Mouse (Mus musculus) kidney, postnatal 0 days (tissue): Measurements from ENCODE around the gene Prkcz. TPM values are rescaled to one million over a fixed set of nuclear protein-coding genes. Genes with fewer than 3 reads are reported as not detected.

ENCODE experiments used
- ATAC-seq: fragments of 200-750 bp; cut with Nextera tagmentation; replicated peaks from 2 replicates; pipeline ENCODE4 v1.8.0; 2017; ENCODE audit warnings: low read depth, moderate number of reproducible peaks, moderate TSS enrichment, moderate library complexity; ENCODE audit not compliant: low FRiP score
- DNase-seq: peaks from one replicate; pipeline ENCODE4 v3.0.0-alpha.2; 2016; ENCODE audit warnings: low spot score
- H3K27ac ChIP-seq: fragments of 300-500 bp; sonication (generic); 2 replicates; pipeline ENCODE4 v1.5.1; 2014; ENCODE audit warnings: mild to moderate bottlenecking
- H3K27me3 ChIP-seq: fragments of 300-500 bp; sonication (generic); 2 replicates; pipeline ENCODE4 v1.6.1; 2014; ENCODE audit warnings: low read length, mixed read lengths; ENCODE audit not compliant: insufficient read depth
- H3K36me3 ChIP-seq: fragments of 300-500 bp; sonication (generic); 2 replicates; pipeline ENCODE4 v1.6.1; 2014; ENCODE audit warnings: low read length, mixed read lengths; ENCODE audit not compliant: insufficient read depth
- H3K4me1 ChIP-seq: fragments of 300-500 bp; sonication (generic); replicated peaks from 2 replicates; pipeline ENCODE4 v1.6.1; 2014; ENCODE audit warnings: antibody characterized with exemption, low read length, mixed read lengths; ENCODE audit not compliant: insufficient read depth
- H3K4me2 ChIP-seq: fragments of 300-500 bp; sonication (generic); 2 replicates; pipeline ENCODE4 v1.6.1; 2014; ENCODE audit warnings: mild to moderate bottlenecking, low read length, moderate library complexity, mixed read lengths
- H3K4me3 ChIP-seq: fragments of 300-500 bp; sonication (generic); replicated peaks from 2 replicates; pipeline ENCODE4 v1.5.1; 2014; ENCODE audit warnings: low read depth, low read length
- H3K9ac ChIP-seq: fragments of 300-500 bp; sonication (generic); 2 replicates; pipeline ENCODE4 v1.6.1; 2014; ENCODE audit warnings: low read depth, low read length
- H3K9me3 ChIP-seq: fragments of 300-500 bp; sonication (generic); replicated peaks from 2 replicates; pipeline ENCODE4 v1.6.1; 2016; ENCODE audit warnings: low read length, inconsistent platforms, mixed read lengths
- CTCF ChIP-seq: IDR thresholded peaks from 2 replicates; pipeline ENCODE4 v1.5.1; 2016; ENCODE audit warnings: antibody characterized with exemption, low read depth, mild to moderate bottlenecking, moderate library complexity
- WGBS: fragments of 180-500 bp; shearing (Covaris S2); extraction: QIAGEN DNeasy Blood & Tissue Kit; methylation state at CpG from one replicate; pipeline ENCODE4 v1.1.7; 2014; 5-methylcytosine and 5-hydroxymethylcytosine counted together
- polyA plus RNA-seq: library from polyadenylated mRNA; unstranded; fragments of >200 nt; fragmentation: Nextera tagmentation; extraction: Ambion mirVana; gene quantifications from 2 replicates; pipeline ENCODE4 v1.2.1, GENCODE M21; 2015

The Prkcz gene
- polyA plus RNA-seq, 1 experiment from 2014 or later, result 20.2 TPM

DNA sequence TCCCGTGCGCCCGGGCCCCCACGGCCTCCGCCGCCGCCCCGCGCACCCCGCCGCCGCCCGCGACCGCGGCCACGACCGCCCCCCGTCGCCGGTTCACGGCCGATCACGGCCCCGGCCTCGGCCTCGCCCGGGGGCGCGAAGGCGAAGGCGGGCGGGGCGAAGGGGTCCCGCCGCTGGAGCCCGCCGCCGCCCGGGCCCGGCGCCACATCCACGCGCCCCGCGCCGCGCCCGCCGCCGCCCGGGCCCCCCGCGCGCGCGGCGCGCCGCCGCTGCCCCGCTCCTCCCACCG lies 138.7 kb downstream of the Prkcz start, which contains the start of gene Ski:
Ski (minus strand) TSS at position 41 of the 289 bp plus-strand sequence.
- H3K4me1 ChIP-seq, result peaks cover 33% of the 10 kb centered on the region
- H3K4me2 ChIP-seq, result peak within 1 kb of the TSS; percentile 96
- no peaks in the 10 kb centered on the region for H3K36me3 ChIP-seq
- no peak for TF ChIP-seq CTCF
- DNase-seq (no peak), ATAC-seq (no peak)
- H3K9me3 ChIP-seq, result no peaks in the 10 kb centered on the region
- H3K27me3 ChIP-seq, result no peaks in the 10 kb centered on the region
- H3K9ac ChIP-seq, result peak within 1 kb of the TSS; percentile 97
- peak within 1 kb of the TSS; percentile 86 for H3K4me3 ChIP-seq
- H3K27ac ChIP-seq, result peak within 1 kb of the TSS; percentile 93
- 0% methylated on average over 36 of the region's 63 CpGs for WGBS

DNA sequence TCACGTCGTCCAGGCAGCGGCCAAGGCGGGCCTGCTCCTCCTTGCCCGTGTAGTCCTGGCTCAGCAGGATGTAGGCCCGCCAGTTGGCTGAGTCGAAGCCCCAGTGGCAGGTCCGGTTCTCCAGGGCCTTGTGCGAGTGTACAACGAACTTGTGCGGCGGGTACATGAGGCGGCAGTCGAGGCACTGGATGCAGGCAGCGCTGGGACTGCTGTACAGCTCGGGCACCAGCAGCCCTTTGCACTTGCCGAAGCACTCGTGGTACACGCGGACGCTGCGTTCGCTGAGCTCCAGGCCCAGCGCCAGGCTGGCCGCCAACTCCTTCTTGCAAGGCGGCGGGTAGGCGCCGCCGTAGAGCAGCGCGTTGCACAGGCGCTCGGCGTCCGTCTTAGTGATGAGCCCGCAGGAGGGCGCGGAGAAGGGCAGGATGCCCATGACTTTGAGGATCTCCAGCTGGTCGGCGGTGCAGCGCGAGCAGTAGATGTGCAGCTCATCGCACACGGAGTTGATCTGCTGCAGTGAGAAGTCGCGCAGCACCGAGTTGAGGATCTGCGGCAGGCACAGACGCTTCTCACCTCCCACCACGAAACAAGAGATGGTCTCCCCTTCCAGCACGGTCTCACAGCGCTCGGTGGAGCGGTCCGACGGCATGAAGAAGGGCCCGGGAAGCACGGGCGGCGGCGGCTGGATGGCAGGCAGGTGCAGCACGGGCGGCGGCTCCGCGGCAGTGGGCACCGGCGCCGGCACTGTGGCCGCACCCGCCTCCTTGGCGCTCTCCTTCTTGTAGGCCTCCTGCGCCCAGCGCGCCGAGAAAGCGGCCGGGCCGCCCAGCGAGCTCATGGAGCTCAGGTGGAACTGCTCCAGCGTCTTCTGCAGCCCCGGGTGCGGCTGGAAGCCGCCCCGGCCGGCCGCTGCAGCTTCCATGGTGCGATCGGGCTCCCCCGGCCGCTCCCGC lies 139.3 kb downstream of the Prkcz start:
- peak; percentile 72 for DNase-seq
- Histone ChIP-seq H3K27ac (peak overlapping the region; percentile 82), H3K9ac (peak overlapping the region; percentile 97), H3K36me3 (no peaks in the 10 kb centered on the region), H3K4me2 (peak overlapping the region; percentile 96), H3K4me3 (peak overlapping the region; percentile 86), H3K27me3 (no peaks in the 10 kb centered on the region), H3K4me1 (peaks cover 39% of the 10 kb centered on the region), H3K9me3 (no peaks in the 10 kb centered on the region)
- no peak for ATAC-seq
- under 1% methylated on average over 89 of the region's 93 CpGs for WGBS
- no peak for TF ChIP-seq CTCF

- peaks cover 47% of the 10 kb centered on the region for H3K4me1 ChIP-seq
Measured at GRCm38 (mm10) chr4:155221106-155221505, 140.1 kb downstream of the Prkcz start.

GRCm38 (mm10) chr4:155220213-155221100 lies 140.7 kb downstream of the Prkcz start:
- Histone ChIP-seq H3K9me3 (no peaks in the 10 kb centered on the region), H3K4me1 (peaks cover 53% of the 10 kb centered on the region), H3K9ac (peak overlapping the region; percentile 97), H3K27me3 (no peaks in the 10 kb centered on the region), H3K4me2 (peak overlapping the region; percentile 96), H3K36me3 (no peaks in the 10 kb centered on the region), H3K4me3 (peak overlapping the region; percentile 86), H3K27ac (peak overlapping the region; percentile 82)
- DNase-seq, result no peak
- TF ChIP-seq CTCF, result no peak
- no peak for ATAC-seq
- 3% methylated on average over 14 of the region's 14 CpGs for WGBS

More at GRCm38 (mm10) chr4:155221106-155221505, 140.1 kb downstream of the Prkcz start:
- H3K36me3 ChIP-seq, result no peaks in the 10 kb centered on the region
- peak overlapping the region; percentile 86 for H3K4me3 ChIP-seq
- H3K27ac ChIP-seq, result peak overlapping the region; percentile 82
- DNase-seq, result no peak
- no peaks in the 10 kb centered on the region for H3K9me3 ChIP-seq
- no peaks in the 10 kb centered on the region for H3K27me3 ChIP-seq
- peak overlapping the region; percentile 96 for H3K4me2 ChIP-seq
- no peak for TF ChIP-seq CTCF
- whole genome bisulfite sequencing, result 2% methylated on average over 7 of the region's 7 CpGs
- ATAC-seq, result no peak
- peak overlapping the region; percentile 97 for H3K9ac ChIP-seq

DNA sequence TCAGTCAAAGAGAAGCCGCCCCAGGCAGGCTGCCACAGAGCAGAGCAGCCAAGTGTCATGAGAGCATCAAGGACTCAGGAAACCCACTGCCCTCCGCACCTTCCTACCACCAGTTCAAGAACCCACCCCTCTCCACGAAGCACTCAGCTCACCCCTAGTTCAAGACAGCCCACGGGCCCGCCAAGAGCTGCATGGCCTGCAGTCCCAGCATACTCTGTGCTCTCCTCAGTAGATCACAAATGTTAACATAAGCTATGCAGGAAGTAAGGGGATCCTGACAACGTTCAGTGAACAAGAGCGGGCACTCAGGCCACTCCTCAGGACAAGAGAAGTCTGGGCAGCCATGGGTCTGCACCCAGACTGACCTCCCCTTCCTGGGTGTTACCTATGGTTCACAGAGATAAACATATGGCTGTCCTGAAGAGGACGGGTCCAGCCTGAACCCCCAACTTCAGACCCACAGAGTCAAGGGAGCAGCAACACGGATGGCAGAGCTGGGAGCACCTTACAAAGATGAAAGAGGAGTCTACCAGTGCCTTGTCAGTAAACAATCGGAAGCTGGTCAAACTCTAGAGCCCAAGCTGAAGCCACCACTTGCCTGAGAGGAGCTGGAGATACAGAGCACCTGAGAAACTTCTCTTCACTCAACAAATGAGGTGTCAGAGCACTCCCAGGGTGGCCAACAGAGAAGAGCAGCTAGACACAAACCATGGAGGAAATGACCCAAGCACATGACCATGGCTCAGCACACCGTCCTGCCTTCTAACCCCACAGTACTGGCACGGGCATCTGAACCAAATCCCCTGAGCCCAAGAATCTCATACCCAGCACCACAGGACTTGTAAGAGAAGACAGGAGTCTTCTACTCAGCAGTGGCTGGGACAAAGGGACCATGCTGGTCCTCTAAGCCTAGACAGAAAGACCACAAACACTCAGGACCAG lies 141.6 kb downstream of the Prkcz start:
- DNase-seq (no peak), ATAC-seq (no peak)
- WGBS, result 27% methylated on average over 12 of the region's 12 CpGs
- Histone ChIP-seq H3K4me3 (peak overlapping the region; percentile 86), H3K4me2 (peak overlapping the region; percentile 96), H3K27ac (peak overlapping the region; percentile 27; the same call in 1 of the 2 replicates), H3K36me3 (no peaks in the 10 kb centered on the region), H3K9ac (peak overlapping the region; percentile 97; the same call in 1 of the 2 replicates), H3K27me3 (no peaks in the 10 kb centered on the region), H3K9me3 (no peaks in the 10 kb centered on the region), H3K4me1 (peaks cover 62% of the 10 kb centered on the region)
- no peak for TF ChIP-seq CTCF
